Mouse (Mus musculus) olfactory bulb, adult 2 months (tissue): ENCODE data around the gene Gm28042. TPM values are rescaled to one million over a fixed set of nuclear protein-coding genes. Genes with fewer than 3 reads are reported as not detected.

Source experiments
- H3K27ac ChIP-seq: fragments of 200-500 bp; 2 replicates; pipeline ENCODE4 v1.5.1; 2012; ENCODE audit warnings: low read depth, low read length; ENCODE audit not compliant: insufficient read depth
- H3K4me1 ChIP-seq: fragments of 200-500 bp; 2 replicates; pipeline ENCODE4 v1.6.1; 2012; ENCODE audit warnings: low read length; ENCODE audit not compliant: control insufficient read depth, insufficient read depth
- H3K4me3 ChIP-seq: fragments of 200-500 bp; 2 replicates; pipeline ENCODE4 v1.5.1; 2012; ENCODE audit warnings: mild to moderate bottlenecking, low read depth, low read length, moderate library complexity; ENCODE audit not compliant: insufficient read depth
- CTCF ChIP-seq: fragments of 200-500 bp; IDR thresholded peaks from 2 replicates; pipeline ENCODE4 v1.5.1; 2012; ENCODE audit warnings: low read depth, mild to moderate bottlenecking, low read length, moderate library complexity; ENCODE audit not compliant: insufficient read depth
- POLR2A ChIP-seq: fragments of 200-500 bp; IDR thresholded peaks from 2 replicates; pipeline ENCODE4 v1.6.1; 2012; ENCODE audit warnings: mild to moderate bottlenecking, low read depth, low read length, moderate library complexity; ENCODE audit not compliant: insufficient read depth
- WGBS: fragments of 180-500 bp; shearing (Covaris S2); methylation state at CpG from one replicate; pipeline ENCODE4 v1.1.7; 2018; 5-methylcytosine and 5-hydroxymethylcytosine counted together
- polyA plus RNA-seq: library from polyadenylated mRNA; stranded (reverse); fragments of >200 nt; gene quantifications from 2 replicates; pipeline ENCODE4 v1.2.4, GENCODE M21; 2012; ENCODE audit warnings: low replicate concordance; ENCODE audit not compliant: missing spikeins, insufficient read depth, insufficient read length

Gene Gm28042
- not detected in 2 replicates for polyA plus RNA-seq

DNA sequence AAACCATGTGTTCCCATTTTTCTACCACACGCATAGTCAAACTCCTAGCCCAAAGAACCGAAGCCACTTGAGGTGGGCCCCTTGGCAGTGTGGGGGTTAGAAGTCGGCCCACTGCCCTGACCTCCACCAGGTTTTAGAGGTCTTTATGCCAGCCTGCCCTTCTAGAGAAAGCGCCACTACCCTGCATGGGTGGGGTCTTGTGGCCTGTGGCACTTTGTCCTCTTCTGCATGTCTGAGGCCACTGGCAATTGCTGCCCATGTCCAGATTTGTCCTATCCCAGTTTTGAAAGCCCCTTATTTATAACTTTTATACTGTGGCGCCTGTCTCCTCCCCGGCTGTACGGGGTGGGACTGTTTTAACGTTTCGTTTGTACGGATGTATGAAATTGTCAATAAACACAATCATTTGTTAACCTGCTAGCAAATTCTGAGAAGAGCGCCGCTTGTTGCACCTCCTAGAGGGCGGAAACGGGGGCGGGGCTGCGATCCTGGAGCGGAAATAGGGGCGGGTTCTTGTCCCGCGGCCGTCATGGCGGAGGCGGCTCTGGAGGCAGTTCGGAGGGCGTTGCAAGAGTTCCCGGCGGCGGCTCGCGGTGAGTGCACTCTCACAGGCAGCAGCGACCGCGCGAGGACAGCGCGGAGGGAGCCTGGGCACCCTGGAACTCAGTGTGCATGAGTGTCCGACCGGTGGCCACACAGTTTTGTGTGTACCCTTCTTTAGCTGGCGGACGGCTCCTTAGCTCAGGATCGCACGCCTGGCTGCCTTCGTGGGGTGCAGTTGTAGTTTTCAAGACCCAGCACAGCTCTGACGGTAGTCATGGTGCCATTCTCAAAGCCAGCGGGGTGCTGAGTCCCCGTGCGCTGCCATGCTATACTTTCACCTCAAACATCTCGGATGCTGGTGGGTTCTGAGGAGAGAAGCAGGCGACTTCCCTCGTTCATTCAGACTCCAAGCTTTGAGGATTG lies at the start of gene Gm28042, which contains the start of gene Jmjd7:
Gene Gm28042 (plus strand): TSS at position 510 of the 966 bp plus-strand sequence.
Gene Jmjd7 (plus strand): TSS at position 500 of the 966 bp plus-strand sequence.
- peak within 1 kb of the TSS; percentile 64 for H3K27ac ChIP-seq
- peak within 1 kb of the TSS; percentile 81 for H3K4me3 ChIP-seq
- peaks cover 8% of the 10 kb centered on the region for H3K4me1 ChIP-seq
- 5% methylated on average over 48 of the region's 50 CpGs for WGBS
- TF ChIP-seq POLR2A (0 out of 2 replicates have a peak, but pooled peaks have one; percentile 42), CTCF (no peak)

DNA sequence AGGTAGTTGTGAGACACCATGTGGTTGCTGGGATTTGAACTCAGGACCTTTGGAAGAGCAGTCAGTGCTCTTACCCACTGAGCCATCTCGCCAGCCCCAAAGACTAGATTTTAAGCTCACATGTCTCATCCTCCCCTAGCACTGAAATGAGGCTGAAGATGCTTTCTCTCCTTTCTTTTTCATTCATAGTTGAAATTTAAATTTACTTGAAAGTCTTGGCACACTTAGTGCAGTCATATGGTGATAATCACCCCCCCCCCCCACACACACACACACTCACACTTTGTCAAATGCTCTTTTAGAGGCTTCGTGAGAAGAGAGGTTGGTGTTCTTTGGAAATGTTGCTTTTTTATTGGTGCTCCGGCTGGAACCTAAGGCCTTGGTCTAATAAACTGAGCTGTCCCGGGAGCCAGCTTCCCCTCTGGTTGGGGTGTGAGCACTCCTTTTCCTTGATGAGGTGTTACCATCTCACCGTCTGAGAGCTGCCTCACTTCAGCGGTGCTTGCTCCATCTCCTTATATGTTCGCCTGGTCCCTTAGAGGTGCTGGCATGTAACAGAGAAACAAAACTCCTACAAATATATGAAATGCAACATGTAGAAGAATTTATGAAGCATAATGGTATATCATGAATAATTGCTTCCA lies 46.8 kb upstream of the Gm28042 start:
- 79% methylated on average over 7 of the region's 7 CpGs for WGBS
- Histone ChIP-seq H3K4me3 (no peak overlapping the region), H3K27ac (no peak overlapping the region), H3K4me1 (peaks cover 15% of the 10 kb centered on the region)
- TF ChIP-seq POLR2A (no peak), CTCF (no peak)

DNA sequence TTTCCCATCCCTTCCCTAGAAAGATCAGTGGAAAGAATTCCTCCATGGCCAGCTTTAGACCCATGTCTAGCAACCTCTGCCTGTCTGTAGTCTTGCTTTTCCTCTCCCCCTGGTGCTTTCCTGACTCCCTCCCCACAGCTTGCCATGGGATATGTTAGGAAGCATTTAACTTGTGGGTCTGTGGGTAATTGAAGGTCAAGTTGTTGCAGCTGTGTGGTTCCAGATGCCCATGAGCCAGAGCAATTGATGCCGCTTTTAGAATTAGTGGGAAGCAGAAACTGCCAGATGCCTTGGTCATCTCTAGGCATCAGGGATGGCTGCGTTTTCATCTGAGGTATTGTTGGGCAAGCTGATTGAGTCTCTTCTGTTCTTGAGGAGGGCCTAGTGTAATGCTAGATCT lies 45.7 kb upstream of the Gm28042 start:
- 75% methylated on average over 2 of the region's 2 CpGs for WGBS
- Histone ChIP-seq H3K4me3 (no peak overlapping the region), H3K27ac (peak overlapping the region; percentile 50; the same call in 1 of the 2 replicates), H3K4me1 (peaks cover 19% of the 10 kb centered on the region)
- no peak for TF ChIP-seq CTCF
- no peak for TF ChIP-seq POLR2A

- Histone ChIP-seq H3K4me1 (peaks cover 12% of the 10 kb centered on the region), H3K27ac (no peak overlapping the region), H3K4me3 (no peak overlapping the region)
- 51% methylated on average over 8 of the region's 8 CpGs for WGBS
- no peak for TF ChIP-seq CTCF
- TF ChIP-seq POLR2A = no peak
These were observed 41.4 kb upstream of the Gm28042 start for GRCm38 (mm10) chr2:119985871-119986270.

GRCm38 (mm10) chr2:119986369-119986768 lies 40.9 kb upstream of the Gm28042 start:
- H3K4me3 ChIP-seq = no peak overlapping the region
- WGBS = 72% methylated on average over 6 of the region's 6 CpGs
- no peak overlapping the region for H3K27ac ChIP-seq
- no peak for TF ChIP-seq CTCF
- no peak for TF ChIP-seq POLR2A
- peaks cover 14% of the 10 kb centered on the region for H3K4me1 ChIP-seq

DNA sequence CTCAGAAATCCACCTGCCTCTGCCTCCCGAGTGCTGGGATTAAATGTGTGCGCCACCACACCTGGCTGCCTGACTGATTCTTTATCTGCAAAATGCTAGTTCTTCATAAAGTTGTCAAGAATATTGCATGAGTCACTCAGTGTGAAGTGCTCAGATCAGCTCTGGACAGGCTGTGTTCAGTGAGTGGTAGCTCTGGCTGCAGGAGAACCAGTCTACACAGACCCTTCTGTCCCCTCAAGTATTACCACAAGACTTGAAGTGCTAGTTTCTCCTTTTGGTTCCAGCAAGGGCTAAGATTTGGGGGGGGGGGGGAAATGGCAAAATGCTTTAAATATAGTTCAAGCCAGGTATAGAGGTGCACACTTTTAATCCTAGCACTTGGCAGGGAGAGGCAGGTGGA lies 39.9 kb upstream of the Gm28042 start:
- Histone ChIP-seq H3K27ac (no peak overlapping the region), H3K4me3 (no peak overlapping the region), H3K4me1 (peaks cover 10% of the 10 kb centered on the region)
- no peak for TF ChIP-seq CTCF
- TF ChIP-seq POLR2A = no peak
- 97% methylated on average over 2 of the region's 2 CpGs for WGBS

DNA sequence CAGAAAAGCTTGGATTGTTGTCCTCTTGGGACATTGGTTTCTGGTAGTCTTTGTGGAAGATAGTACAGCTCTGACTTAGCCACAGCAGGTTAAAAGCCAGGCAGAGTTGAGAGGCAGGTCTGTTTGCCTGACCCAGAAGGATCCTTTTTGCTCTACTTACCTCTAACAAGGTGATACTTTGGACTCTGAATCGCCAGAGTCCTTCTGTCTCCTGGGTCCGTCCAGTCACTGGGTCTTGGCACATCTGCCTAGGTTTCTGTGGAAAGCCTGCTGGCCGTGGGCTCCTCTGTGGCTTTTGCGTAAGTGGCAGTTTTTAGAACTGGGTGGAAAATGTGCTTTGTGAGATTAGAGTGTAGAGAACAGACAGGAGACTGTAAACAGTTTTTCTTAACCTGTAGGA lies 38.3 kb upstream of the Gm28042 start:
- H3K4me1 ChIP-seq = peaks cover 12% of the 10 kb centered on the region
- no peak overlapping the region for H3K27ac ChIP-seq
- TF ChIP-seq POLR2A (no peak), CTCF (no peak)
- 82% methylated on average over 4 of the region's 4 CpGs for WGBS
- no peak overlapping the region for H3K4me3 ChIP-seq

GRCm38 (mm10) chr2:119990881-119991280 lies 36.4 kb upstream of the Gm28042 start:
- Histone ChIP-seq H3K4me3 (no peak overlapping the region), H3K4me1 (peaks cover 20% of the 10 kb centered on the region), H3K27ac (no peak overlapping the region)
- WGBS = 70% methylated on average over 6 of the region's 6 CpGs
- no peak for TF ChIP-seq CTCF
- TF ChIP-seq POLR2A = no peak

- H3K27ac ChIP-seq = no peak overlapping the region
- peaks cover 24% of the 10 kb centered on the region for H3K4me1 ChIP-seq
- no peak overlapping the region for H3K4me3 ChIP-seq
- WGBS = 71% methylated on average over 2 of the region's 2 CpGs
- TF ChIP-seq CTCF = no peak
- TF ChIP-seq POLR2A = no peak
These were observed 34.9 kb upstream of the Gm28042 start for GRCm38 (mm10) chr2:119992349-119992748.
